Mouse (Mus musculus) megakaryocyte, embryonic 14.5 days (primary cell): ENCODE results near the gene Acer3.

Experiments used
- FLI1 ChIP-seq: IDR thresholded peaks from 2 replicates; pipeline ENCODE4 v1.6.1; 2012; ENCODE audit warnings: low read length, inconsistent platforms, mixed read lengths
- GATA1 ChIP-seq: IDR thresholded peaks from 3 replicates; pipeline ENCODE4 v1.6.1; 2012; ENCODE audit warnings: mixed read lengths, low read length, inconsistent platforms, borderline replicate concordance

DNA sequence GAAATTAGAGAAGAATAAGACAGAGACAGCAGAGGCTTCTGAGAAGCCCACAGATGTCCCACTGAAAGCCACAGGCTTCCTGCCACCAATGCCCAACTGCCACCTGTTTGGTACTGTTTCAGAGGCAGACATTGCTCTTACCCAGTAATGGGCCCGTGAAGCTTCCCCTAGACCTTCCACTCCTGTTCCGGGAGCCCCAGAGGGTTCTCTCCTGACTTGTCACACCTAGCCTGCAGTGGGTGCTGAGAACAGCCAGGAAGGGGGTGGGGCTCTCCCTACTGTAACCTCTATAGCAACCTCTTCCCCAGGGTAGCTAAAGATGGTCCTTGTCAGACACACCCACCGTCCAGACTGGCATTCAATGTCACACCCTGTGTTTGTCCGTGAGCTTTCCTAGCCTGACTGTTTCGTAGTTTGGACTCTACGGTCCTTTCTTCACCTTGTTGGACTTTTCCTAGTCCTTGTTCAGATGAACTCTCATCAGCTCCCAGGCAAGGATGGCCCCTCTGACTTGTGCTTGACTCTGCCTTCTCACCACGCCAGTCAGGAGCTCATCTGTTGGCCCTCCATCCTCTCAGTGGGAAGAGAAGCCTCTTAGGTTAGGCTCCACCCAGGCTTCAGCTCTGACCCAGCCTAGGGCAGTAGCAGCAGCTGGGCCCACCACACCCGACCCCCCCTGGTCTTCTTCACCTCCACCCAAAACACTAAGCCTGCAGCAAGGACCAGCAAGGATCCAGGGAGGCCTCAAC is 144.5 kb downstream of the Acer3 start:
- TF ChIP-seq GATA1 (no peak), FLI1 (no peak)
